Mouse (Mus musculus): ENCODE data around the gene Bnip3.
A peak's percentile ranks its signal among the peaks of the same experiment; 100 is the strongest.

Gene Bnip3

DNA sequence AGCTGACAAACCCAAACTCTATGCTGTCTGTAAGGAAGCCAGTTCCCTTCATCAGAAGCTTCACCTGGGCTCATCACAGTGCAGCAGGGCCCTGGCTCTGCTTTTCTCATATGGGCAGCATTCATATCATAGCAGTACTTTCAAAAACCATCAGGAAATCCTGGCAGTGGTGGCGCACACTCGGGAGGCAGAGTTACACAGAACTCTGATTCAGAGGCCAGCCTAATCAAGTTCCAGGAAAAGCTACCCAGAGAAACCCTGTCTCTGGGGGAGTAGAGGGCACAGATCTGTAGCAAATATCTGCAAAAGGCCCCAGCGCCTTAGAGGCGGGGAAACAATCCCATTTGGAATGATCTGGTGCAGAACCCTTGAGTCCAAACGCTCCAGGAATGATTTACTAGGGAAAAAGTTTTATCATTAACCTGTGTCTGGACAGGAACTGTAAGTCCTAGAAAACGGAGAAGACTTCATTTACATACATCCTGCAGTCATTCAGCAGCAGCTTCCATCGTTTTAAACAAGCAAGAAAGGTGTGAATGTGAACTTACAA, 5.4 kb downstream of the Bnip3 start:
- DNase-seq (ENCODE audit: low spot score): no peak

- DNase-seq (ENCODE audit: low spot score): no peak
Observed at GRCm38 (mm10) chr7:138898743-138899142, 10.6 kb downstream of the Bnip3 start.

- DNase-seq (ENCODE audit: low spot score): no peak
Observed at GRCm38 (mm10) chr7:138898122-138898521, 11.2 kb downstream of the Bnip3 start.

DNA sequence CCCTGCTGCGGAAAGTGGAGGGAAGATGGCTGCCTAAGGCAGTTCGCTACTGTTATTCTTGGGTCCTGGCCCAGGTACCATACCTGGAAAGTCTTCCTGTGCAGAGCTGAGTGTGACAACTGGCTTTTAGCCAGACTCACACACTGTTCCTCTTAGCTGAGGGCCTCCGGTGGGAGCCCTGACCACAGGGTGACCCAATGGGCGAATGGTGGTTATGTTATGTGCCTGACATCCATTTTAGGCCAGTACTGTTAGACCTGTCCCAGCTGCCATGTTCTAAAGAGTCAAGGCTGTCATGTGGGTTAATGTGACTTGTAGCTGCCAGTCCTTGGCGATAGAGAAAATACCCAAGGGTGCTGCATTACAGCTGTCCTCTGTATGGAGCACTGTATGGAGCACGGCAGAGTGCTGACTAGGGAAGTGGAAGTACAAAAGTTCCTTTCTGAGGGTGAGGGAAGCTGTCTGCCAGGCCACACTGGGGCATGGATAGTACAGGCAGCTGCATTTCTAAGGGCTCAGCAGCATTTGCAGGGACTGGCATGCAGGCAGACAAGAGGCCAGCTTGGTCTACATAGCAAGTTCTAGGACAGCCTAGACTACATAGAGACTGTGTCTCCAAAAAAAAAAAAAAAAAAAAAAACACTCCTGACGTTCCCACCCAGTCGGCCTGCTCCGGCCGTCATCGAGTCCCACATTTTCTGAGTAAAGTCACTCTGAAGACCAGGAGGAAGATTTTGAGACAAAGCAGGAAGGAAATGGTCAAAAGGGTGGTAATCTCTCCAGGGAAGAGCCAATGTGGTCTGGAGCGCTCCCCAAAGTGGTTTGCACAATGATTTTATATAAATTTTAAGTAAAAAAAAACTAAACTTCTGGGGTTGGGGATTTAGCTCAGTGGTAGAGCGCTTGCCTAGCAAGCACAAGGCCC, 23.7 kb downstream of the Bnip3 start:
- no peak for DNase-seq (ENCODE audit: low spot score)

DNA sequence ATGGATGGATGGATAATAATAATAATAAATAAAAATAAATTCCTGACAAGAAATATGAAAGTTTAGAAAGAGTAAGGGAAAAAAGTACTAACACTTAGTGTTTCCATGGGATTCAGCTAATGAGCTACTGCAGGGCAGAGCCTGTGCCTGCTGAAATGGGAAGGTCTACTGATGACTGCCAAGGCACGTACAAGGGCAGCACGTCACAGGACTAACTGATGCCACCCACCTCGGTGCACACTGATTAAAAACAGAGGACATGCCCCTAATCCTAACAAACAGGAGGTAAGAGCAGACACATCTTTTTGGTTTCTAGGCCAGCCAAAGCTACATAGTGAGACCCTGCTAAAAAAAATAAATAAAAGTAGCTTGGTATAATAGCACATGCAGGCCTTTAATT, 25.6 kb downstream of the Bnip3 start:
- no peak for DNase-seq (ENCODE audit: low spot score)

GRCm38 (mm10) chr7:138875031-138875430, 34.3 kb downstream of the Bnip3 start:
- no peak for DNase-seq (ENCODE audit: low spot score)

DNA sequence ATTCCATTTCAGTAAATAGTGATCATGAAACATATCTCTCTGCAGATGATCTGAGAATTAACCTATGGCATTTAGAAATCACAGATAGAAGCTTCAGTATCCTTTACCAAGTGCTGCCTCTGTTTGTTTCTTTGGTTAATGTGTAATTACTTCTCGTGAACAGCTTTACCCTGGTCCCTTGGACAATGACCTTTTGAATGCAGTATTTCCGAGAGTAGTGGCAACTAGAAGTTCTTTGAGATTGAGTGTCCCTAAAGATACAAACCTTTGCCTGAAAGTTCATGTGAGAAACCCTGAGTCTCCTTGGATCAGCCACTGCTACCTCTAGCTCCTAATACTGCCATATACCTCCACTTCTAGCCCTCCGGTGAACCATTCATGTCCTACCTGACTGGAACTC, 36.4 kb downstream of the Bnip3 start:
- DNase-seq (ENCODE audit: low spot score): no peak

DNA sequence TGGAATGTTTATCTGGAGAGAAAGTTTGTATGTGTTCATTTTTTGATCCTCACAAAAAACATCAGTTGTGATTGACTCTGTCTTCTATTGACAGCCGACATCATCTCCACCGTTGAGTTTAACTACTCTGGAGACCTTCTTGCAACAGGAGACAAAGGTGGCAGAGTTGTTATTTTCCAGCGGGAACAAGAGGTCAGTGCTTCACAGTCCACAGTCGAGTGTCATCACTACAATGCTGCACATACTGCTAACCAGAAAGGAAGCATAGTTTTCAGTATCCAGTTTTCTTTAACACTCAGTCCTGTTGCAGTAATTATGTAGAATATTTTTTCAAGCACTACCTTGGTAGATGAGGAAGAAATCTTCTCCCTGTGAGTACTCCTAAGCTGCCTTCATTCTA, 41.0 kb downstream of the Bnip3 start:
- no peak for DNase-seq (ENCODE audit: low spot score)

DNA sequence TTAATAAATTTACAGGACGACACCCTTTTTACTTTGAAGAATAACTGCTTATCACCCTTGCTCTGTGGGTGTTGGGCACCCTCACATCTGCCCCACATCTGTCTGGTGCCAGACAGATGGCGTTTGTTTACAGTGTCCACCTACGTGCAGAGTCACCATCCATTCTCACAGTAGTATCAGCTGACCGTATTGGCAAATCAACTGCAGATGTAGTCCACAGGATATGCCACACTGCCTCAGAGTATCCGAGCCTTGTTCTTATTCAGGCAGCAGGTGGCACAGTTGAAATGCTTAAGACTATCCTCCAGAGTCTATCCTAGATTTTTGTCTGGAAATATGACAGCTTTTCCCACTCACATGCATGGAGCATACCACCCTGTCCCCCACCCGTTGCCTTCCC, 42.0 kb downstream of the Bnip3 start:
- DNase-seq (ENCODE audit: low spot score): no peak

GRCm38 (mm10) chr7:138864776-138865175, 44.5 kb downstream of the Bnip3 start:
- no peak for DNase-seq (ENCODE audit: low spot score)

GRCm38 (mm10) chr7:138863950-138864572, 45.3 kb downstream of the Bnip3 start:
- DNase-seq (ENCODE audit: low spot score): no peak

DNA sequence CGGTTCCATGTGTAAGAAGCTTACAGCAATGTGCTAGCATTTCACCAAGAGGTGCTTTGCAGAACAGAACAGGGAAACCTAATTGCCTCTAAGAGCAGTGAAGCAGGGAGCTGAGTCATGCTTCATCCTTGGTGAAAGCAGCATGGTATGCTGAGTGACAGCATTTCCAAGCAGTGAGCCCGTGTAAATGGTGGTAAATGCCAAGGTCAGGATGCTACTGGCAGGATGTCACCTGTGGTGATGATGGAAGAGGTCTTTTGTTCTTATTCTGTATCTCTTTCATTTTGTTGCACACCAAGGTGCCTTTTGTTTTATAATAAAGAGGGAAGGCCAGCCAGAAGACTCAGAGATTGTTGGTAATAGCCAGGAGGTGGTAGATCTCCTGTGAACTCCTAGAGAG, 52.6 kb downstream of the Bnip3 start:
- no peak for DNase-seq (ENCODE audit: low spot score)

GRCm38 (mm10) chr7:138854201-138854600, 55.1 kb downstream of the Bnip3 start:
- DNase-seq (ENCODE audit: low spot score): no peak

DNA sequence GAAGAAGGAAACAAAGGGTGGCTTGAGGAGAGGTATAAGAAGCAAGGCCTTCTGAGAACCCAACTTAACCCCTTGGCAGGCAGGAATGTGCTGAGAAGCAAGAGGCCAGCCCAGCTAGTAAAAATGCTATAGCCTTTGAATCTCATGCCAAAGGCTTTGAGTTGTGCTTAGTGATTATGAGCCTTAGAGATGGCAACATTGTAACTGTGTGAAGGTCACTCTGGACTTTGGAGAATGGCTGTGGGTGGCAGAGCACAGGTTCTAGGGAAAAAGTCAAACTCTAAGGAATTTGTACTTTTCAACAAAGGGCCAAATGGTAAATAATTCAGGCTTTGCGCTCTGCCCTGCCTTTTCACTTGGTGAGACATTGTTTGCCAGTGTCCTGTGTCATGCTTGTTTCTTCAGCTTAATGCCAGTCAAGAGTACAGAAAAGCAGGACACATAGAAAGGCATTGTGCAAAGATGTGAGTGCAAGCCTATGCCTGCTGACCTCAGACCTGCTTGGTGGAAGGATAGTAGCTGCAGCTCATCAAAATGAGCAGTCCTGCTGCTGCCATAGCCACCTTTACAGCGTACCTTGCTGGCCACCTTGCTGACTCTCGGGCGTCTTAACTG, 55.8 kb downstream of the Bnip3 start:
- no peak for DNase-seq (ENCODE audit: low spot score)

GRCm38 (mm10) chr7:138850083-138850482, 59.2 kb downstream of the Bnip3 start:
- no peak for DNase-seq (ENCODE audit: low spot score)

DNA sequence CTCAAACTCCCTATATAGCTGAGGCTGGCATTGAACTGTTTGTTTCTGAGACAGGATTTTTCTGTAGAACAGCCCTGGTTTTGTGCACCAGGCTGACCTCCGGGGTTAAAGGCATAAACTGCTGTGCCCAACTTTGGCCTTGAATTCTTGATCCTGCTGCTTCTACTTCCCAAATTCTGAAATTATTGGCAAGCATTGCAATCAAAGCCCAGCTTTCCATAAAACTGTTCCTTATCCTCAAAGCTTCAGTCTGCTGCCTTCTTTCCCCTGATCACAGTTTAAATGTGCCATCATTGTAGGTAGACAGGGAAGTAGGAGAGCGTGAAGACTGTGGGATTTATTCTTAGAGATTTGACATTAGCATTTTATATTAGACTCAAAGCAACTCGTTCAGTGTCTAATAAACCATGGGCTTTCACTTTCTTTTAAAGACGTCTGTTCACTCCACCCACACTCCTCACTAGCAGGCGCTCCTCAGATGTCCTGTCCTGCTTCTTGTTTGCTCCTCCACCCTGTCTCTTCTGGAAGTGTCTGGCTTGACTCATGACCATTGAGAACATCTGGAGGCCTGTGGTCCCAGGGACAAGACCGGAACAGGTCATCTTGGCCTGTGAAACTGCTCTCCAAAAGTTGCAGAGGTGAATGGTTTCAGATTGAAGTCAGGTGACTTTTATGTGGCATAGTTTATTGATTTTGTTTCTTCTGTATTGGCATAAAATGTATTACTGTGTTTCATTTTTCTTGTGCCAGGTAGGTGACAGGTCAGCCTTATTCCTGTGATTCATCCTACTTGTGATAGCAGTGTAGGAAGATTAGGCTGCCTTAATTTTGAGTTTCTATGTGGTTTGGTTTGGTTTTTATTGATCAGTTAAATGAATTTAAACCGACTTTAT, 61.0 kb downstream of the Bnip3 start:
- no peak for DNase-seq (ENCODE audit: low spot score)

DNA sequence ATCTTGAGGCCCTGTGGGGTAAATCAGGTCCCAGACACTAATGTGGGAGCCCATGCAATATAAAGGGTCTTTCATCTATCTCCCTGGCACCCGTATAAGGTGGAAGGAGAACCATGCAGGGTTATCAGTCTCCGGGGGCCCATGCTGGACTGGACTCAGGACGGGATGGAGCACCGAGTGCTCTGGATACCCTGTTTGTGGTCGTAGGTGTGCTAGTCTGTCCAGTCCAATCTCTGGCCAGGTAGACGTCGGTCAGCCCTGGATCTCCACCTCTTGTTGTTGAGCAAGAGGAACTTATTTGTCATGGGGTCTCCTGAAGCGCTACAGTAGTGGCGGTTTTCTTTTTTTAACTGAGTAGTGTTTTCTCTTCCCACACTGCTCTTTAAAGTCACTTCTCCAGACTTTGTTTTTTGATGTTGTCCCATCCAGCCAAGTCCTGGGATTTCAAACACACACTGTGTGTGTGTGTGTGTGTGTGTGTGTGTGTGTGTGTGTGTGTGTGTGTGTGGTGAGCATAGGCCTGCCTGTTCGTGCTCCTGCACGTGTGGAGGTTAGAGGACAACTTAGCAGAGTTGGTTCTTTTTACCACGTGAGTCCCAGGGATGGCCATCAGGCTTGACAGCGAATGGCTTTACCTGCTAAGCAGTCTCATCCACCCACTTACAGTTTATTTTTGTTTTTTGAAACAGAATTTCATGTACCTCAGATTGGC, 61.8 kb downstream of the Bnip3 start:
- no peak for DNase-seq (ENCODE audit: low spot score)

DNA sequence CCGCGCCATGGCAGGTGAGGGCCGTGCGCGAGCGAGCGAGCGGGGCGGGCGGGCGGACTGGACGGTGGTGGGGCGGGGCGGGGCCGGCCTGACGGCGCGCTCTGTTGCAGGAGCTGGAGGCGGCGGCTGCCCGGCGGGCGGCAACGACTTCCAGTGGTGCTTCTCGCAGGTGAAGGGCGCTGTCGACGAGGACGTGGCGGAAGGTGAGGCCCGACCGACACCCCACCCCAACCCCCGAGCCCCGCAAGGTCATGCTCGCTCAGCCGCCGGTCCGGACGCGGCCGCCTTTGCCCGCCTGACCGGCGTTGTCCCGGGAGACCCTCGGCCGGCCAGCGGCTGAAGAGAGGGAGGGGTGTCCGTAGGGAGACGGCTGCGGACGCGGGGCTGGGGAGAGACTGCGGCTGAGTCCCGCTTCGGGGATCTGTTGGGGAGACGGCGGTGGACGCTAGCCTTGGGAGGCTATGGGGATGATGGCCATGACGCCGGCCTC, 62.8 kb downstream of the Bnip3 start:
- no peak for DNase-seq (ENCODE audit: low spot score)

- peak; percentile 92 for DNase-seq (ENCODE audit: low spot score)
Observed at GRCm38 (mm10) chr7:138845544-138846391, 63.6 kb downstream of the Bnip3 start, which contains the start of the genes Ppp2r2d and Mapk1ip1. Ppp2r2d (plus strand) TSS chr7:138846079. Mapk1ip1 (minus strand) TSS chr7:138846273.

GRCm38 (mm10) chr7:138845111-138845510, 64.2 kb downstream of the Bnip3 start:
- no peak for DNase-seq (ENCODE audit: low spot score)
